Mouse (Mus musculus): ENCODE measurements around the gene Kremen2. TPM values are rescaled to one million over a fixed set of nuclear protein-coding genes. Genes with fewer than 3 reads are reported as not detected.

The Kremen2 gene
- polyA plus RNA-seq, 1 experiment, result 3.8 TPM

- Histone ChIP-seq H3K36me3 (ENCODE audit: control insufficient read depth, insufficient read depth, low read length) (no peaks in the 10 kb centered on the region), H3K27ac (ENCODE audit: control insufficient read depth, insufficient read depth, low read length) (peak within 1 kb of the TSS; percentile 12; the same call in 1 of the 2 replicates), H3K4me3 (ENCODE audit: control insufficient read depth, insufficient read depth, low read length) (peak within 1 kb of the TSS; percentile 73), H3K4me1 (replicated peaks; ENCODE audit: control insufficient read depth, insufficient read depth, low read length) (peaks cover 11% of the 10 kb centered on the region; the same call in 1 of the 2 replicates), H3K27me3 (ENCODE audit: control insufficient read depth, insufficient read depth, low read length) (no peaks in the 10 kb centered on the region)
- peak; percentile 73 for TF ChIP-seq POLR2A (IDR thresholded peaks at IDR 0.05; ENCODE audit: control insufficient read depth, extremely low read depth, insufficient read depth, low read length, poor library complexity)
- TF ChIP-seq CTCF (IDR thresholded peaks at IDR 0.05; ENCODE audit: borderline replicate concordance, control insufficient read depth, extremely low read depth, insufficient read depth, low read length, poor library complexity), result peak; percentile 46; the same call in 1 of the 2 replicates
- 2% methylated on average over 73 of the region's 73 CpGs for WGBS
- peak; percentile 96 for DNase-seq
Observed at GRCm38 (mm10) chr17:23725999-23726757, 19.5 kb downstream of the Kremen2 start, which contains the start of gene Pkmyt1. Gene Pkmyt1, plus strand, starts transcription at chr17:23726336.

- H3K27me3 ChIP-seq (ENCODE audit: control insufficient read depth, insufficient read depth, low read length), result no peaks in the 10 kb centered on the region
- no peaks in the 10 kb centered on the region for H3K36me3 ChIP-seq (ENCODE audit: control insufficient read depth, insufficient read depth, low read length)
- H3K27ac ChIP-seq (ENCODE audit: control insufficient read depth, insufficient read depth, low read length), result no peak overlapping the region
- no peak for TF ChIP-seq CTCF (IDR thresholded peaks at IDR 0.05; ENCODE audit: borderline replicate concordance, control insufficient read depth, extremely low read depth, insufficient read depth, low read length, poor library complexity)
- TF ChIP-seq POLR2A (IDR thresholded peaks at IDR 0.05; ENCODE audit: control insufficient read depth, extremely low read depth, insufficient read depth, low read length, poor library complexity), result no peak
- H3K4me1 ChIP-seq (replicated peaks; ENCODE audit: control insufficient read depth, insufficient read depth, low read length), result peaks cover 11% of the 10 kb centered on the region; the same call in 1 of the 2 replicates
- no peak overlapping the region for H3K4me3 ChIP-seq (ENCODE audit: control insufficient read depth, insufficient read depth, low read length)
- WGBS, result 49% methylated on average over 4 of the region's 4 CpGs
- DNase-seq, result no peak
Observed at GRCm38 (mm10) chr17:23725477-23725876, 20.2 kb downstream of the Kremen2 start.

- Histone ChIP-seq H3K27me3 (ENCODE audit: control insufficient read depth, insufficient read depth, low read length) (no peaks in the 10 kb centered on the region), H3K27ac (ENCODE audit: control insufficient read depth, insufficient read depth, low read length) (no peak within 1 kb of the TSS), H3K4me1 (replicated peaks; ENCODE audit: control insufficient read depth, insufficient read depth, low read length) (peaks cover 11% of the 10 kb centered on the region; the same call in 1 of the 2 replicates), H3K36me3 (ENCODE audit: control insufficient read depth, insufficient read depth, low read length) (no peaks in the 10 kb centered on the region), H3K4me3 (ENCODE audit: control insufficient read depth, insufficient read depth, low read length) (no peak within 1 kb of the TSS)
- DNase-seq, result no peak
- TF ChIP-seq POLR2A (IDR thresholded peaks at IDR 0.05; ENCODE audit: control insufficient read depth, extremely low read depth, insufficient read depth, low read length, poor library complexity) (no peak), CTCF (IDR thresholded peaks at IDR 0.05; ENCODE audit: borderline replicate concordance, control insufficient read depth, extremely low read depth, insufficient read depth, low read length, poor library complexity) (no peak)
- 94% methylated on average over 7 of the region's 7 CpGs for WGBS
Observed at GRCm38 (mm10) chr17:23722376-23723125, 23.1 kb downstream of the Kremen2 start, which contains the start of gene 1520401A03Rik. Gene 1520401A03Rik, minus strand, starts transcription at chr17:23722783.

GRCm38 (mm10) chr17:23721886-23722285 is 23.7 kb downstream of the Kremen2 start:
- Histone ChIP-seq H3K27ac (ENCODE audit: control insufficient read depth, insufficient read depth, low read length) (no peak overlapping the region), H3K36me3 (ENCODE audit: control insufficient read depth, insufficient read depth, low read length) (no peaks in the 10 kb centered on the region), H3K4me1 (replicated peaks; ENCODE audit: control insufficient read depth, insufficient read depth, low read length) (peaks cover 9% of the 10 kb centered on the region; the same call in 1 of the 2 replicates), H3K4me3 (ENCODE audit: control insufficient read depth, insufficient read depth, low read length) (no peak overlapping the region), H3K27me3 (ENCODE audit: control insufficient read depth, insufficient read depth, low read length) (no peaks in the 10 kb centered on the region)
- TF ChIP-seq POLR2A (IDR thresholded peaks at IDR 0.05; ENCODE audit: control insufficient read depth, extremely low read depth, insufficient read depth, low read length, poor library complexity) (no peak), CTCF (IDR thresholded peaks at IDR 0.05; ENCODE audit: borderline replicate concordance, control insufficient read depth, extremely low read depth, insufficient read depth, low read length, poor library complexity) (no peak)
- DNase-seq, result no peak
- 98% methylated on average over 2 of the region's 2 CpGs for WGBS

- no peak overlapping the region for H3K4me3 ChIP-seq (ENCODE audit: control insufficient read depth, insufficient read depth, low read length)
- 58% methylated on average over 1 of the region's 1 CpGs for WGBS
- no peaks in the 10 kb centered on the region for H3K27me3 ChIP-seq (ENCODE audit: control insufficient read depth, insufficient read depth, low read length)
Observed at GRCm38 (mm10) chr17:23719455-23719854, 26.2 kb downstream of the Kremen2 start.

GRCm38 (mm10) chr17:23717003-23717402 is 28.6 kb downstream of the Kremen2 start:
- DNase-seq, result no peak
- TF ChIP-seq POLR2A (IDR thresholded peaks at IDR 0.05; ENCODE audit: control insufficient read depth, extremely low read depth, insufficient read depth, low read length, poor library complexity) (no peak), CTCF (IDR thresholded peaks at IDR 0.05; ENCODE audit: borderline replicate concordance, control insufficient read depth, extremely low read depth, insufficient read depth, low read length, poor library complexity) (no peak)

More at GRCm38 (mm10) chr17:23719455-23719854, 26.2 kb downstream of the Kremen2 start:
- Histone ChIP-seq H3K4me1 (replicated peaks; ENCODE audit: control insufficient read depth, insufficient read depth, low read length) (no peaks in the 10 kb centered on the region), H3K36me3 (ENCODE audit: control insufficient read depth, insufficient read depth, low read length) (no peaks in the 10 kb centered on the region), H3K27ac (ENCODE audit: control insufficient read depth, insufficient read depth, low read length) (no peak overlapping the region)
- no peak for DNase-seq
- TF ChIP-seq POLR2A (IDR thresholded peaks at IDR 0.05; ENCODE audit: control insufficient read depth, extremely low read depth, insufficient read depth, low read length, poor library complexity), result no peak
- TF ChIP-seq CTCF (IDR thresholded peaks at IDR 0.05; ENCODE audit: borderline replicate concordance, control insufficient read depth, extremely low read depth, insufficient read depth, low read length, poor library complexity), result no peak

More at GRCm38 (mm10) chr17:23717003-23717402, 28.6 kb downstream of the Kremen2 start:
- 88% methylated on average over 2 of the region's 2 CpGs for WGBS
- no peak overlapping the region for H3K4me3 ChIP-seq (ENCODE audit: control insufficient read depth, insufficient read depth, low read length)
- H3K4me1 ChIP-seq (replicated peaks; ENCODE audit: control insufficient read depth, insufficient read depth, low read length), result no peaks in the 10 kb centered on the region
- no peak overlapping the region for H3K27ac ChIP-seq (ENCODE audit: control insufficient read depth, insufficient read depth, low read length)
- H3K36me3 ChIP-seq (ENCODE audit: control insufficient read depth, insufficient read depth, low read length), result no peaks in the 10 kb centered on the region
- H3K27me3 ChIP-seq (ENCODE audit: control insufficient read depth, insufficient read depth, low read length), result no peaks in the 10 kb centered on the region

Measured in thymus, adult 2 months (tissue).